Comparison of ENCODE assay signal across 40 mouse cellular contexts in the genomic region with DNA sequence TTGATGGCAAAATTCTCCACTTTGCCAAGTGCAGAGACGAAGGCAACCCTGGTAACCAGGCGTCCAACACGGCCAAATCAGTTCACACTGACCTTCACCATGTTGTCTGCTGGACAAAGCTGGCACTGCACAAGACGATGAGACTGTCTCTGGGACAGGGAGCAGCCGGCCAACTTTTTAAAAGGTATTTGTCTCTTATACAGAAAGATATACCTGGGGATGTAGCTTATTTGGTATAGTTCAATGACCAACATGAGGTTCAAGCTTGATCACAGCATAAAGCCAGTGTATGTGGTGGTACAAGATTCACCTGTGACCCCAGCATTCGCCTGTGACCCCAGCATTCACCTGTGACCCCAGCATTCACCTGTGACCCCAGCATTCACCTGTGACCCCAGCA. TPM values are rescaled to one million over a fixed set of nuclear protein-coding genes. Genes with fewer than 3 reads are reported as not detected.
DNase-seq lines count a peak whose midpoint lies in the region; ATAC-seq and TF ChIP-seq lines count a peak whose summit lies in the region.
"Had no signal": no experiment of that assay in that cellular context is flagged by ENCODE, and none has a peak within 500 bp of the region (broad histone marks: within the 10 kb centered on the region; RNA-seq: fewer than 3 reads in every experiment).

Gene Gm11214, minus strand, starts transcription at position 101 of the 400 bp plus-strand sequence.

- no peak for TF ChIP-seq CTCF in midbrain, postnatal 0 days (IDR thresholded peaks at IDR 0.05)

- 0 out of 2 replicates have a peak, but pooled peaks cover 4% of the 10 kb centered on the region for H3K4me1 ChIP-seq in hindbrain, embryonic 10.5 days (replicated peaks)
- H3K4me1 ChIP-seq in hindbrain, embryonic 14.5 days (replicated peaks; ENCODE audit: control insufficient read depth, insufficient read depth, low read length), result no peaks in the 10 kb centered on the region
- no peaks in the 10 kb centered on the region for H3K4me1 ChIP-seq in midbrain, embryonic 14.5 days (ENCODE audit: control insufficient read depth, insufficient read depth, low read length)
- no peaks in the 10 kb centered on the region for H3K4me1 ChIP-seq in midbrain, postnatal 0 days (ENCODE audit: insufficient read depth, low read length)
- H3K4me1 ChIP-seq: heart, embryonic 10.5 days; heart, embryonic 15.5 days; hindbrain, embryonic 15.5 days; kidney, embryonic 15.5 days; limb, embryonic 12.5 days; liver, embryonic 15.5 days; lung, embryonic 15.5 days; midbrain, embryonic 13.5 days; neural tube, embryonic 13.5 days had no signal

- ATAC-seq in hindbrain, embryonic 14.5 days (ENCODE audit: low FRiP score), result no peak
- ATAC-seq in midbrain, embryonic 14.5 days (ENCODE audit: low FRiP score, low TSS enrichment), result no peak
- no peak for ATAC-seq in midbrain, postnatal 0 days (ENCODE audit: low FRiP score)
- ATAC-seq: forebrain, embryonic 16.5 days; inflammation-experienced regulatory T-cells, adult 6 months; midbrain, embryonic 13.5 days had no signal

- H3K27me3 ChIP-seq in hindbrain, embryonic 10.5 days (ENCODE audit: insufficient read depth, poor library complexity, severe bottlenecking), result peaks cover 12% of the 10 kb centered on the region; the same call in 1 of the 2 replicates
- H3K27me3 ChIP-seq in hindbrain, embryonic 14.5 days (ENCODE audit: control insufficient read depth, insufficient read depth, low read length), result no peaks in the 10 kb centered on the region
- no peaks in the 10 kb centered on the region for H3K27me3 ChIP-seq in midbrain, embryonic 14.5 days (ENCODE audit: control insufficient read depth, insufficient read depth, low read length)
- no peaks in the 10 kb centered on the region for H3K27me3 ChIP-seq in midbrain, postnatal 0 days (ENCODE audit: insufficient read depth, low read length)
- H3K27me3 ChIP-seq: heart, embryonic 15.5 days; kidney, embryonic 15.5 days; limb, embryonic 12.5 days; liver, embryonic 15.5 days; lung, embryonic 15.5 days; midbrain, embryonic 13.5 days; neural tube, embryonic 13.5 days had no signal

- no peak within 1 kb of the TSS for H3K4me2 ChIP-seq in hindbrain, embryonic 14.5 days (replicated peaks)
- H3K4me2 ChIP-seq in midbrain, embryonic 14.5 days (ENCODE audit: low read length), result no peak within 1 kb of the TSS
- no peak within 1 kb of the TSS for H3K4me2 ChIP-seq in midbrain, postnatal 0 days (ENCODE audit: low read depth, low read length, poor library complexity, severe bottlenecking)
- H3K4me2 ChIP-seq: heart, embryonic 15.5 days; hindbrain, embryonic 15.5 days; kidney, embryonic 15.5 days; limb, embryonic 12.5 days; liver, embryonic 15.5 days; lung, embryonic 15.5 days; midbrain, embryonic 13.5 days; neural tube, embryonic 13.5 days had no signal

- H3K9ac ChIP-seq in hindbrain, embryonic 14.5 days, result no peak within 1 kb of the TSS
- H3K9ac ChIP-seq in midbrain, embryonic 14.5 days (replicated peaks; ENCODE audit: low read length), result no peak within 1 kb of the TSS
- no peak within 1 kb of the TSS for H3K9ac ChIP-seq in midbrain, postnatal 0 days (replicated peaks; ENCODE audit: low read length, poor library complexity, severe bottlenecking)
- H3K9ac ChIP-seq: heart, embryonic 15.5 days; hindbrain, embryonic 15.5 days; kidney, embryonic 15.5 days; limb, embryonic 12.5 days; liver, embryonic 15.5 days; lung, embryonic 15.5 days; midbrain, embryonic 13.5 days; neural tube, embryonic 13.5 days had no signal

- no peaks in the 10 kb centered on the region for H3K9me3 ChIP-seq in hindbrain, embryonic 10.5 days
- H3K9me3 ChIP-seq in hindbrain, embryonic 14.5 days (ENCODE audit: control insufficient read depth, low read length), result no peaks in the 10 kb centered on the region
- no peaks in the 10 kb centered on the region for H3K9me3 ChIP-seq in midbrain, embryonic 14.5 days (ENCODE audit: control insufficient read depth, low read length)
- H3K9me3 ChIP-seq in midbrain, postnatal 0 days (ENCODE audit: low read length), result no peaks in the 10 kb centered on the region
- H3K9me3 ChIP-seq: heart, embryonic 10.5 days; heart, embryonic 15.5 days; hindbrain, embryonic 15.5 days; kidney, embryonic 15.5 days; limb, embryonic 12.5 days; liver, embryonic 15.5 days; lung, embryonic 15.5 days; midbrain, embryonic 13.5 days; neural tube, embryonic 13.5 days had no signal

- no peaks in the 10 kb centered on the region for H3K36me3 ChIP-seq in hindbrain, embryonic 10.5 days
- H3K36me3 ChIP-seq in hindbrain, embryonic 14.5 days (replicated peaks; ENCODE audit: control insufficient read depth, insufficient read depth), result no peaks in the 10 kb centered on the region
- no peaks in the 10 kb centered on the region for H3K36me3 ChIP-seq in midbrain, embryonic 14.5 days (ENCODE audit: control insufficient read depth, insufficient read depth, low read length)
- H3K36me3 ChIP-seq in midbrain, postnatal 0 days (ENCODE audit: insufficient read depth, low read length), result no peaks in the 10 kb centered on the region
- H3K36me3 ChIP-seq: heart, embryonic 10.5 days; heart, embryonic 15.5 days; hindbrain, embryonic 15.5 days; kidney, embryonic 15.5 days; limb, embryonic 12.5 days; liver, embryonic 15.5 days; lung, embryonic 15.5 days; midbrain, embryonic 13.5 days; neural tube, embryonic 13.5 days had no signal

- H3K4me3 ChIP-seq in hindbrain, embryonic 10.5 days, result no peak within 1 kb of the TSS
- no peak within 1 kb of the TSS for H3K4me3 ChIP-seq in hindbrain, embryonic 14.5 days (replicated peaks; ENCODE audit: low read length)
- H3K4me3 ChIP-seq in midbrain, embryonic 14.5 days (replicated peaks; ENCODE audit: low read depth, low read length), result no peak within 1 kb of the TSS
- H3K4me3 ChIP-seq in midbrain, postnatal 0 days (ENCODE audit: low read depth, low read length), result no peak within 1 kb of the TSS
- H3K4me3 ChIP-seq: heart, embryonic 10.5 days; heart, embryonic 15.5 days; hindbrain, embryonic 15.5 days; kidney, embryonic 15.5 days; limb, embryonic 12.5 days; liver, embryonic 15.5 days; lung, embryonic 15.5 days; midbrain, embryonic 13.5 days; myocyte; neural tube, embryonic 13.5 days had no signal

- H3K27ac ChIP-seq in hindbrain, embryonic 10.5 days, result no peak within 1 kb of the TSS
- H3K27ac ChIP-seq in hindbrain, embryonic 14.5 days, result no peak within 1 kb of the TSS
- no peak within 1 kb of the TSS for H3K27ac ChIP-seq in midbrain, embryonic 14.5 days (replicated peaks; ENCODE audit: low read depth, low read length)
- no peak within 1 kb of the TSS for H3K27ac ChIP-seq in midbrain, postnatal 0 days (ENCODE audit: low read depth, low read length)
- H3K27ac ChIP-seq: heart, embryonic 10.5 days; heart, embryonic 15.5 days; hindbrain, embryonic 15.5 days; kidney, embryonic 15.5 days; limb, embryonic 12.5 days; liver, embryonic 15.5 days; lung, embryonic 15.5 days; midbrain, embryonic 13.5 days; neural tube, embryonic 13.5 days had no signal

- 92% methylated on average over 6 of the region's 6 CpGs for WGBS in hindbrain, embryonic 10.5 days
- WGBS in hindbrain, embryonic 14.5 days, result 96% methylated on average over 6 of the region's 6 CpGs
- 88% methylated on average over 6 of the region's 6 CpGs for WGBS in midbrain, embryonic 14.5 days
- WGBS in midbrain, postnatal 0 days, result 93% methylated on average over 6 of the region's 6 CpGs

- DNase-seq in embryo, embryonic 10 days (ENCODE audit: low spot score), result peak; percentile 11
- DNase-seq in embryo, embryonic 9.5 days (ENCODE audit: extremely low spot score), result no peak
- DNase-seq in hindbrain, embryonic 10.5 days (ENCODE audit: low spot score), result peak; percentile 6
- no peak for DNase-seq in hindbrain, embryonic 14.5 days (ENCODE audit: low spot score)
- DNase-seq in midbrain, embryonic 14.5 days, result peak; percentile 30
- DNase-seq in midbrain, postnatal 0 days (ENCODE audit: low spot score), result no peak
- DNase-seq in left cerebral cortex, adult 9 months (ENCODE audit: low spot score in 2 of 2), result no peak
- DNase-seq: adrenal gland, adult 8-10 months; cerebellum, adult 8-10 months; cerebellum, postnatal 25 days; gastrocnemius, postnatal 10 days; kidney, adult 11 months; kidney, postnatal 25 days had no signal

RNA-seq across cellular contexts. Expression of gene Gm11214, which starts in this region (rescaled TPM):
- not detected in 2 replicates for polyA plus RNA-seq in hindbrain, embryonic 10.5 days (2016; fragmentation: Nextera tagmentation; extraction: Ambion mirVana)
- not detected in 2 replicates for polyA plus RNA-seq in hindbrain, embryonic 14.5 days (2014; fragmentation: Nextera tagmentation; extraction: Ambion mirVana)
- polyA plus RNA-seq in midbrain, embryonic 14.5 days (2014; fragmentation: Nextera tagmentation; extraction: Ambion mirVana), result not detected in 2 replicates
- total RNA-seq in midbrain, postnatal 0 days (2014; rRNA removed), result not detected in 2 replicates
- not detected in 2 replicates for polyA plus RNA-seq in midbrain, postnatal 0 days (2015; fragmentation: Nextera tagmentation; extraction: Ambion mirVana)
- total RNA-seq: adrenal gland, adult 8-10 months; adrenal gland, postnatal 4 days; CH12.LX; ES-E14; gastrocnemius, postnatal 10 days; heart, postnatal 25 days; layer of hippocampus, adult 18-20 months; layer of hippocampus, postnatal 10 days; left cerebral cortex, adult 18-20 months; left cerebral cortex, postnatal 25 days; liver, adult 2 months; megakaryocyte, adult 5-6 weeks had no signal
- polyA plus RNA-seq: C2C12; forebrain, embryonic 16.5 days; gonadal fat pad, adult 2 months; heart, embryonic 10.5 days; heart, embryonic 15.5 days; hindbrain, embryonic 15.5 days; inflammation-experienced regulatory T-cells, adult 6 months; kidney, embryonic 15.5 days; limb, embryonic 12.5 days; liver, adult 2 months; liver, embryonic 15.5 days; lung, embryonic 15.5 days; midbrain, embryonic 13.5 days; myocyte; neural tube, embryonic 13.5 days; stomach, embryonic 14.5 days; testis, adult 2 months; urinary bladder, adult 2 months had no signal

Comparison
In these comparisons a context has a peak if more than half of its experiments do, and no peak if none do; other contexts are left out.
1. Peak in DNase-seq in hindbrain, embryonic 10.5 days; RNA of the gene not detected or under 1 TPM.
2. Peak in DNase-seq in midbrain, embryonic 14.5 days; RNA of the gene not detected or under 1 TPM.